Mouse (Mus musculus): Measurements from ENCODE around the gene Abhd16b.
"Not testable (repeated sequence)": the region's sequence is repeated elsewhere in the genome, so short reads cannot be mapped to it uniquely, and the experiment has no call there.

The Abhd16b gene

DNA sequence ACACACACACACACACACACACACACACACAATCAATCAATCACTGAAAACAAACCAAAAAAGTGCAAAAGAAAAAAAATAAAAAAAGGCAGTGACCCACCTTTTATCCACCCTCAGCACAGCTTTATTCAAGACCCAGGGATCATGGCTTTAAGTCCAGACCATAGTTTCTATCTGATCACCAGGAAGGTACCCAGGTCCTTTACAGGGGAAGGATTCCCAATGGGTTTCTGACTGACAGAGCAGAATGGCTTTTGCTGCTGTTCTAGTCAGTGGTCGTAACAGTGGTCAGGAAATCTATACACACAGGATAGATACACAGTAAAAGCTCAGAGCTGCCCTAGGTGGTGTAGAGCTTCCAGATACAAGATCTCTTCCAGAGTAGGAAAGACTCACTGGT, 7.3 kb upstream of the Abhd16b start:
- no peak for DNase-seq (ENCODE audit: low read depth, low spot score)

DNA sequence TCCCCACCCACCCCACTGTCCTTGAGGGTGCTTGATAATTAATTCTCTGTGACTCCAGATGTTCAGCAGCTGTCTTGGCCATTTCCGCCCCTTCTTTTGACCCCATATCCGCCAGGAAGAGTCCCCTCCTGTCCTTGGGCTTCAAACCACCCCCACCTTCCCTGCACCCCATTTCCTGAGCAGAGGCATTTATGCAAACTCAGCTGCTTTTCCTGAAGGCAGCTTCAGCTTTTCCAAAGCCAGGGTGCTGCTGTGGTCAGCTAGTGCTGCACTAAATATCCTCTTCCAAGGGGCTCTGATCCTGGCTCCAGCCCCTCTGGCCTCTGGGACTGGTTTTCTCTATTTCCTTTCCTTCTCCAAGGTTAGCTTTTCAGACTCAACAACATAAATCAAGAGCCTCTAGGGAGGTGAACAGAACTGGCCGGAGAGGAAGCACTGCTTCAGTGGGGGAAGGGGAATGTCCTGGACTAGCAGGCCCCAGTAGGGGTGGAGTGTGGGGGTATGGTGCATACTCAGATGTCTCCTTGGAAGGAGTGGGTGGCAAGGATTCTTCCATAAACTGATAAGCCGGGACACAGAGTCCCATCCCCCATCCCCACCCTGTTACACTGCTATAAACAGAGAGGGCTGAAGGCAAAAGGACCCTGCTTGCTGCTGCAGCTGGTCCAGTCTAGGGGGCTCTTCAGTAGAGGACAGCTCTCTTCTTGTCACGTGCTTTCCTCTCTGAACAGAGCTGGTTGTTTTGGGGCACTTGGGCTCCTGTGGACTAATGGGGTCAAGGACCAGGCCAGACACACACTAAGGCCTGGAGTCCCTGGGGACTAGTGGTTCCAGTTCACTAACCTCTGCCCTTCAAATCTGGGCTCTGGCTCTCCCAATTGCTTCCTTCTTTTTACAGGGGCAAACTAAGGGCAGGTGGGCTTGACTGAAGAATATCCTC, 5.4 kb upstream of the Abhd16b start:
- no peak for DNase-seq (ENCODE audit: low read depth, low spot score)

DNA sequence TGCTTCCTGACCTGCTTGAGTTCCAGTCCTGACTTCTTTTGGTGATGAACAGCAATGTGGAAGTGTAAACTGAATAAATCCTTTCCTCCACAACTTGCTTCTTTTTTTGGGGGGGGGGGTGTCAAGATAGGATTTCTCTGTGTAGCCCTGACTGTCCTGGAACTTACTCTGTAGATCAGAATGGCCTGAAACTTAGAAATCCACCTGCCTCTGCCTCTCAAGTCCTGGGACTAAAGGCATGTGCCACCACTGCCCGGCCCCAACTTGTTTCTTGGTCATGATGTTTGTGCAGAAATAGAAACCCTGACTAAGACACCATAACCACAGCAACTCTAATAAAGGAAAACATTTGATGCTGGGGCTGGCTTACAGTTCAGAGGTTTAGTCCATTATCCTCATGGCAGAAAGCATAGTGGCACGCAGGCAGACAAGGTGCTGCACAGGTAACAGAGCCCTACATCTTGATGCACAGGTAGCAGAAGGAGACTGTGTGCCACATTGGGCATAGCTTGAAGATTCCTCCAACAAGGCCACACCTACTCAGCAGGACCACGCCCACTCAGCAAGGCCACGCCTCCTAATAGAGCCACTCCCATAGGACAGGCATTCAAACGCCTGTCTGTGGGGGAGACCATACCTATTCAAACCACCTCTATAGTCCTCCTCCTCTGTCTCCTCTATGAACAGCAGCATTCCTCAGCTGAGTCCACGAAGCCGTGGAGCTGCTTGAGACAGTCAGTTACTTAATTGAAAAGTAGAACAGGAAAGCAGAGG, 1.4 kb upstream of the Abhd16b start:
- peak; percentile 74 for DNase-seq (ENCODE audit: low read depth, low spot score)

DNA sequence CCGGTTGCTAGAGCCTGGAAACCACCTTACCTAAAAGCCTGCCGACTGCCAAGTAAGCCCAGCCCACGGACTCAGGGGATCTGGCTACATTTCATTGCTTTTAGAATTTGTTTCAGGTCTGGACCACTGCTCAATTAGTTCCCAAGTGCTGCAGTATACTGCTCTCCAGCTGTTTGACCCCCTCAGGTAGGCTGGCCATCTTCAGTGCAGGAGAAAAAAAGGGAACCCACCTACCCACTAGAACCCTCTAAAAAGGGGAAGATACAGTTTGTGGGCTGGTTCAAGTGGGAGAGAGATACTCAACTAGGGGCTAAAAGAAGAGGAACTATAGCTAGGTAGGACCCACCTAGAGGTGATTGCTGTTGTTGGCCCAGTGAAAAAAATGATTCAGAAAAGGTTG, 800 bp upstream of the Abhd16b start:
- no peak for DNase-seq (ENCODE audit: low read depth, low spot score)

DNA sequence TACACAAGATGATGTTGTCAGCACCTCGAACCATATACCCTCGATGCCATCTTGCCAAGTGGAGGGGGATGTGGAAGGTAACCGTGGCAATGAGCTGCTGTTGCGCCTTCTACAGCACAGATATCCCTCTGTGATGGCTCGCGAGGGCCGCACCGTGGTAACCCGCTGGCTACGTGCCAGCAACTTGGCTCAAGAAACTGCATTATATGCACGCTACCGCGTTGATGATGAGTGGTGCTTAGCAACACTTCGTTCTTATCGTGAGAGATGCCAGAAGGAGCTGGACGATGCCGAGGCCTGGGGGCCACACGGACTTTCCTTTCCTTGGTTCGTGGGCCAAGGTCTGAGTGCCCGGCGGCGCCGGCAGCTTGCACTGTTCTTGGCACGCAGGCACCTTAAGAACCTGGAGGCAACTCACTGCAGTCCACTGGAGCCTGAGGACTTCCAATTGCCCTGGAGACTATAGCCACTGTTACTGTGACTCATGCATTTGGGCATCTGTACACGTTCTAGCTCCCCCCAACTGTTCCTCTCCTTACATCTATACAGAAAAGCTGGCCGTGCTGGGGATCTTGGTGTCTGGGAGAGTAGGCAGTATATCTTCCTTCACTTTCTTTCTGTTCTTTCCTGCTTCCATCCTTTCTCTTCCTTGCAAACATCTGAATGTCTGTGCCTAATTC, 1.4 kb downstream of the Abhd16b start:
- DNase-seq (ENCODE audit: low read depth, low spot score): no peak

DNA sequence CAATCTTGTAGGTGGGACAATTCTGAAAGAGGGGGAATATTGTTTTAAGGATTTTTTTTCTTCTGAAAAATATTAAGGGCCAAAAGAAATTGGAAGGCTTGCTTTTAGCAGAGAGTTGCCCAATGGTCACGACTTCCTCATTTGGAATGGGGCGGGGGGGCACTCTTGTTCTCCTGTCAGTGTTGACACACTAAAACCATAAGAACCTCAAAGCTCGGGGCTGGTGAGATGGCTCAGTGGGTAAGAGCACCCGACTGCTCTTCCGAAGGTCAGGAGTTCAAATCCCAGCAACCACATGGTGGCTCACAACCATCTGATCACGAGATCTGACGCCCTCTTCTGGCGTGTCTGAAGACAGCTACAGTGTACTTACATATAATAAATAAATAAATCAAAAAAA, 2.8 kb downstream of the Abhd16b start:
- not testable (repeated sequence) for DNase-seq (ENCODE audit: low read depth, low spot score)

DNA sequence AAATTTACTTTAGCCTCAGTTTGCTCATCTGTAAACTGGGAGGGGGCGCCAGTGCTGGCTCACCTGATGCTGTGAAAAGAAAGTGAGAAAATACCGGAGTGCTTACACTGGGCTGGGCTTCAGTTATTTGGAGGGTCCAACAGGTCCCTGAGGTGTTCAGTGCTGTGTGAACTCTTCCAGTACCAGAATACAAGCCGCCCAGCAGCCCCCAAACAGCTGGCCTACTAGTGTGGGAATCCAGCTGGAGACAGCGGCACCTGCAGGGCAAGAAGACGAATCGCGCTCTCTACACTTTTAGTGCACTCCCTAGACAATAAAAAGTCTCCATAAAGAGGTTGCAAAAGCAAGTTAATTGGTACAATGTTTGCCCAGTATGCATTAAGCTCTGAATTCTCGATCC, 3.3 kb downstream of the Abhd16b start:
- peak; percentile 51 for DNase-seq (ENCODE audit: low read depth, low spot score)

DNA sequence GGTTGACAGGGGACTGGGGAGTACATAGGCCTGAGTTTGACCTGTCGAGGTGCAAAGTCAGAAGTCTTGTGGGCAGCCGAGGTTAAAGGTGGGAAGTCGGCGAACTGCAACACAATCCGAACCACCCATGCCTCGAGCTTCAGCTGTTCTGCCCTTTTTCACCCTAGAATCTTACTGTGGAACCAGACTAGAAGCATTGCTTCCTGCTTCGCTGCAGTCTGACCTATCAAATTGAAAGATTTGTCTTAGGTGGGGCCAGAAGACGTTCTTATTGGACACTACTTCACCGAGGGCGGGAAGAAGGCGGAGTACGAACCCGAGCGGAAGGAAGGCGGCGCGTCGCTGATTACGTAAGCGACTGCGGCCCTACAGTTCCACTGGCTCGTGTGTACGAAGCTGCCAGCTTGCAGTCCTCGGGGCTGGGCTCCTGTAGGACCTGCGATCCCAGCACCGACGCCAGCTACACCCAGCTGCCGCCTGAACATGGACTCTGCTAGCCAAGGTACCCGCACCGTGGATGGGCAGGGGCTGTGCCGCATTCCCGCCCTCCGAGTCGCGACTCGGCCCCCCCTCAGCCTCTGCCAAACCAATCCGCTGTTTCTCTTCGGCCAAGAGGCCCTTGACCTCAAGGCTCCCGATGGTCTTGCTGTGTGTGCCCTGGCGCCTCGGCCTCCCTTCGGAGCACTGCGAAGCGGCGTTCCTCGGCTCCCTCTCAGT, 4.0 kb downstream of the Abhd16b start, which contains the start of gene Tpd52l2:
Tpd52l2 (plus strand) TSS at position 312 of the 717 bp plus-strand sequence.
- DNase-seq (ENCODE audit: low read depth, low spot score): peak; percentile 93

DNA sequence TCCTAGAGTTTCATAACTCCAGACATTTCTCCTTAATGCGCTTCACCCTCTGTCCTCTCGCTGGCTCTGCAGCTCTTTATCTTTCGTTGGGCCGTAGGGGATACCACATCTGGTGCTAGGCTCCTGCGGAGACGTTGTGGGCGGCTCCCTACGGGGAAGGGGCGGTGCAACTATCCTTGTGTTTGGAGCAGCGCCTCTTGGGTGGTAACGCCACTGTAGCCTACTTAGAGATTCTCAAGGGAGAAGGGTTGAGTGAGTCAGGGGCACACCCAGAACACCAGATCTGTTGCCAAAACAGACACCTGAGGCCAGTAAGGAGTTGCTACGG, 4.5 kb downstream of the Abhd16b start:
- DNase-seq (ENCODE audit: low read depth, low spot score): peak; percentile 75

DNA sequence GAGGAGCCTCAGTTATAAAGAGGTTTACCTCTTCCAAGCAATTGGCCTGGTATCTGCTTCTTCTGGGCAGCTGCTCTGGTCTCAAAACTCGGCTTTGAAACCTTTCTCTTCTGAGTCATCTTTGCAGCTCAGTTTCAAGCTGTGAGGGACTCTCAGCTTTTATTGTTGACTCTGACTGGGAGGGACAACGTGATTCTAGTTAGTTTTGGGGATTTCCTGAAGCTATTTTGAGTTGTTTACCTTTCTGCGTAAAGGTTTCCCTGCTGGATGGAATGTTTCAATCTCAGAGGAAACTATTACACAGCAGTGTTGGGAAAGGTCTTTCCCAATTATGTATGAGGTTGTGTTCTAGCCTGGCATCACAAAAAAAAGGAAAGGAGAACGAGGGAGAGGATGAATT, 5.6 kb downstream of the Abhd16b start:
- no peak for DNase-seq (ENCODE audit: low read depth, low spot score)

DNA sequence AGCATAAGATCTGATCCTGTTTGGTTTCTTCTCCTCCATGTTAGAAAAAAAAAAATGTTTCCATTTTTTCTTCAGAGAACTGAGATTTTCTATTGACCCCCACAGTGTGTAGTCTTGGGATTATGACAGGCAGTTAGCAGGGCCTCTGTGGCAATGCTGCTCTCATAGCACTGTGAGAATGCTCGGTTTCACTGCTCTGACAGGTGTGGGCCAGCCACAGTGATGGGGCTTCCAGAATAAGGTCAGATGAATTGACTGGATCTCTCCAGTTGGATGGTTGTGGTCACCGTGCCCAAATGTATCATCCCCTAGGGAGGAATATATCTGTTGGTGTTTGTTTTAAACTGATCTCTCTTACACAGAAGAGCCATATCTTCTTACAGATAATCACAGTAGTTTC, 16.2 kb downstream of the Abhd16b start:
- DNase-seq (ENCODE audit: low read depth, low spot score): no peak

DNA sequence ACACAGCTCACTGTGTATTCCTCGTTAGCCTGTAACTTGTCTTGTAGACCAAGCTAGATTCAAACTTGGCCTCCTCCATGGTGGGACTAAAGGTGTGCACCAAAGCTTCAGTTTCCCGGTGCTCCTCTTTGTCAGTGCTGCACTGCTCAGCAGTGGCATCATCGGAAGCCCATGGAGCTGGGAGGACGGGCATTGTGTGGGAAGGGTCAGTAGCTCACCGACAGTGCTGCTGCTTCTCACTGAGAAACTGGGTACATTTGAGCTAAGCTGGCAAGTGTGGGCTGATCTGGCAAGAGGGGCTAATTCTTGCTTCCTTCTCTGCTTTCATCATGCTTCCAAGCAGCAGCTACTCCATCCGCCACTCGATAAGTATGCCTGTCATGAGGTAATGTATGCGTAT, 18.2 kb downstream of the Abhd16b start:
- no peak for DNase-seq (ENCODE audit: low read depth, low spot score)

DNA sequence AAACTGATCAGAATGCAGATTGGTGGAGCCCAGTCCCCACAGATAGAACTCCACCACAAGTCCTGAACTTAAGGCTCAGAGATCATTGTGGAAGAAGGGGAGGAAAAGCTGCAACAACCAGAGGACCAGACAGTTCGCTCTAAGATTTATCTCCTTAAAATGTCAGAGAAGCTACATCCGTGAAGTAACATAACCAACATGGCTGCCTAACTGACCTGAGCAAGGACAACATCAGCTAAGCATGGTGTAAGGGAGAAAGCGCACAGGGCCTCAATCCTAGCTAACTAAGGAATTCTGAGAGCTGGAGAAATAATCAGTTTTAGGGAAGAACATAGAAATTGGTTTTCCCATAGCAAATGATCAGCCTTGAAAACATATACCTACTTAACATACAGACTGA, 26.2 kb downstream of the Abhd16b start:
- no peak for DNase-seq (ENCODE audit: low read depth, low spot score)

DNA sequence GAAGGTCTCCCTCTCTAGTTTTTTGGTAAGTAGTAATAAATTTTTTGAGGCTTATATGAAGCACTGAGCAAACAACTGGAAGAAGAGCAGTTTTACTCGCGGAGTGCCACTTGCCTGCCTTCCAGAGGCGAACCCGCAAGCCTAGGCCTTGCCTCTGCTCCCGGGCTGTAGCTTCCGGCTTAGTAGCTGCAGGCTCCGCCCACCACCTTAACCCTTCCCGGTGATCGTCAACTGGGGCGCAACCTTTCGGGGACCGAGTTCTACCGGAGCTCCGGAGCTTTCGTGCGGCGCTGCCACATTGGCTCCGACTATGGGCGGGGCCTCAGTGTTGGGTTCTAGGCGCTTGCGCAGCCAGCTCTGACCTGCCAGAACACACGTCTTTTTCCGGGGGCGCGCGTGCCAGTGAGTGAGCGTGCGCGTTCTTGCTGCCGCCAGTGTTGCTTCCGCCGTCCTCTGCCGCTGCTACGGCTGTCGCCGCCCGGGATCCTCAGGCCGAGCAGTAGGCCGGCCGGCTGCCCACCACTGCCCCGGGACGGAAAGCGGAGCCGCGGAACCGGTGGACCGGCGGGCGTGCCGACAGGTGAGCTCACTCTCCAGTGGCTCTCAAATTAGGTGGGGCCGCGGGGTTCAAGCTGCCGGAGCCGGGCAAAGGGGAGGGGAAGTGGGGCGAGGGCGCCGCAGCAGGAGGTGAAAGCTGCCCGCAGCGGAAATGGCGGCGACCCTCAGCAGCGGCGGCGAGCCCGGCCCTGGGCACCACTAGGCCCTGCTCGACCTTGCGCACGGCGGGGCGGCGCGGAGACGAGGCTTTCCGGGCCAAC, 27.3 kb downstream of the Abhd16b start, which contains the start of gene Dnajc5:
Dnajc5 (plus strand) TSS at position 368 of the 818 bp plus-strand sequence.
- peak; percentile 95 for DNase-seq (ENCODE audit: low read depth, low spot score)

DNA sequence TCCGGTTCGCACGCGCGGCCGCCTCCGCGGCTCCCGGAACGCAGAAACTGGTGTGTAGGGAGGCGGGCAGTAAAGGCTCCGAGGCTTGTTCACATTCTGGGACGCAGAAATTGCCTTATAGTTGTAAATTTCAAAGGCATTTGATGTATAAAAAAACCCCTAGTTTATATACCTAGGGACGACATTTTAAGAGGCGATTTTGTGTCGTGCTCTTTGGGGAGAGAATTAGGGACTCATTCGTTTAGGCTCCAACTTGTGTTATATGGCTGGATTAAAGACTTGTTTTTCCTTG, 27.9 kb downstream of the Abhd16b start:
- DNase-seq (ENCODE audit: low read depth, low spot score): no peak

DNA sequence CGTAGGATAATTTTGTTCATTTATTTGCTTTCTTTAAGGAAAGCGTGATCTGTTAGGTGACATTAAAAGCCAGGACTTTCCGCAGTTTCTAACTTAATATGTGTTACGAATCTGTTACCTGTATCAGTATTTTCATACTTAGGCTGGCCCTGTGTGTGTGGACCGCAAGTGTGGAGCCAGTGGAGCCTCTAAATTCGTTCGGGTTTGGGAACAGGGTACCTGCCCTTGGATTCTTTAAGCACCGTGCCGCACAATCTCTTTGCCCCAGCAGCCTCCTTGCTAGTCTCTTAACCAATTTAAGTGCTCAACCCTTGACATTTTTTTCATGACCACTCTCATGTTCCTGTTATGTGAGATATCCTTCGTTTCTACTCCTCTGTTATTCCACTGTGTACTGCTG, 28.5 kb downstream of the Abhd16b start:
- no peak for DNase-seq (ENCODE audit: low read depth, low spot score)

DNA sequence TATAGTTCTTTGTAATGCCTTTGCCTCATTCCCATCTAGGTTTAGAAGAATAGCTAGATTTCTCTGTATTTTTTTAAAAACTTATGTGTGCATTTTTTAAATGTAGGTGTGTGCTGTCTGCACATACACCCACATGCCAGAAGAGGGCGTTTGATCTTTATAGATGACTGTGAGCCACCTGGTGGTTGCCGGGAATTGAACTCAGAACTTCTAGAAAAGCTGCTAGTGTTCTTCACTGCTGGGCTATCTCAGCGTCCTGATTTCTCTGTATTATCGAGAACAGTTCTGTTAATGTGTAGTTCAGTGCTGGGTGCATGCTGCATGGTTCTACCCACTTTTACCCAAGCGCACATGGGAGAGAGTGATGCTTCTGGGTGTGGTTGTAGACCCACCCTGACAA, 29.8 kb downstream of the Abhd16b start:
- DNase-seq (ENCODE audit: low read depth, low spot score): peak; percentile 54

DNA sequence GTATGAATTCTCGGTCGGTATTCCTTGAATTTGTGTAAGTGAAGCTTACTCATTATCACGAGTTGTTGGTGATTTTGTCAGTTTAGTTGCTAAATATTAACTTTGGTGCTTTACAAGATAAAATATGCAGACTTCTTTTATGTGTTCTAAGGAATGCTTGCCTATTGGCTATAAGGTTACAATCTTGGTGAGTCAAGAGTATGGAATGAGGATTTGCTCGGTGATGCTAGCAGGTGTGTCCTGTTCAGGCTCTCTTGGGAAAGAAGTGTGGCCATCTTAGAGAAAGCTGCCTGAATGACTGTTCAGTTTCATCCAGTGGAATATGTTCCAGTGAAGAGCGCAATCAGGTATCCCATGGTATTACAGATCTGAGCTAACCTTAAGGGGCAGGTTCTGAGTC, 32.5 kb downstream of the Abhd16b start:
- no peak for DNase-seq (ENCODE audit: low read depth, low spot score)

DNA sequence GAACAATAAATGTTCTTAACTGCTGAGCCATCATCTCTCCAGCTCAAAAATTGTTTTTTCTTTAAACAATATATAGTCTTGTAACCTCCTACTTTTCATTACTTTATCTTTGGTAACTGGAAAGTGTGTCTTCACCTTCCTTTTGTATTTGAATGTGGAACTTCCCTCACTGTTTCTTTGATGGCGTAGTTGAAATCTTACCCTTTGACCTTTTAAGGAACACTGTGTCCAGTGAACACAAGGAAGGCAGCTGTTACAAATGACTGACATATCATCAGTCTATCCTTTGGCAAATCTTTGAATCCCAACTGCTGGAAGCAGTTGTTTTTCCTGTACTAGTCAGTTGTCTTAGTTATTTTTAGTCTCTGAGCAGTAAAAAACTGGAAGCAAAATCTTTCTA, 36.1 kb downstream of the Abhd16b start:
- DNase-seq (ENCODE audit: low read depth, low spot score): no peak

DNA sequence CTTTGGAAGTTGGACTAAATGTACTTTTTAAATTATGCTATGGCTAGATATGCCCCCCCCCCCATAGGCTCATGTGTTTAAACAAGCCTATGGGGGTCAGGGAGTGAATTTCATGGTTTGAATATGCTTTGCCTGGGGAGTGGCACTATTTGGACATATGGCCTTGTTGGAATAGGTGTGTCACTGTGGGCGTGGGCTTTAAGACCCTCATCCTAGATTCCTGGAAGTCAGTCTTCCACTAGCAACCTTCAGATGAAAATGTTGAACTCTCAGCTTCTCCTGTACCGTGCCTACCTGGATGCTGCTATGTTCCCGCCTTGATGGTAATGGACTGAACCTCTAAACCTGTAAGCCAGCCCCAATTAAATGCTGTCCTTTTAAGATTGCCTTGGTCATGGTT, 39.6 kb downstream of the Abhd16b start:
- no peak for DNase-seq (ENCODE audit: low read depth, low spot score)

DNA sequence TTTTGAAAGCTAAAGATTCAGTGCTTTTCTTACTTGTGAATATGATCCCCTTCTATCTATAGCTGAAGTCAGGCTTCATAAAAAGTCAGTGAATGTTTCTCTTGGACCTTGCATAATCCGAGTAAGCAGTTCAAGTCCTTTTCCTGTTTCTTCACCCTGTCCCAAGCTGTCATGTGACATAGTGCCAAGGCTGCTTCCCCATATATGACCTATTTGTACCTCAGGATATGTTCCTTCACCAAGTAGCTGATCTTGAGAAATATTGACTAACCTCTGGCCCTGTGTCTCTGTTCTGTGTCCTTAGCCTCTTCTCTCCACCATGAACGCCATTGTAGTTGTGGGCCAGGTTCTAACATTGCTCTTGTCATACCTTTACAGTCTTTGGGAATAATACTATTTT, 43.4 kb downstream of the Abhd16b start:
- no peak for DNase-seq (ENCODE audit: low read depth, low spot score)

All from c-Kit-negative CD71-positive TER-119-positive erythroid progenitor cells, embryonic 14.5 days (primary cell).